Mouse (Mus musculus): ENCODE results near the gene Mamstr. TPM values are rescaled to one million over a fixed set of nuclear protein-coding genes. Genes with fewer than 3 reads are reported as not detected.

The Mamstr gene
- 1 to 10 TPM; 6.0 to 8.4 TPM for total RNA-seq (2021)

DNA sequence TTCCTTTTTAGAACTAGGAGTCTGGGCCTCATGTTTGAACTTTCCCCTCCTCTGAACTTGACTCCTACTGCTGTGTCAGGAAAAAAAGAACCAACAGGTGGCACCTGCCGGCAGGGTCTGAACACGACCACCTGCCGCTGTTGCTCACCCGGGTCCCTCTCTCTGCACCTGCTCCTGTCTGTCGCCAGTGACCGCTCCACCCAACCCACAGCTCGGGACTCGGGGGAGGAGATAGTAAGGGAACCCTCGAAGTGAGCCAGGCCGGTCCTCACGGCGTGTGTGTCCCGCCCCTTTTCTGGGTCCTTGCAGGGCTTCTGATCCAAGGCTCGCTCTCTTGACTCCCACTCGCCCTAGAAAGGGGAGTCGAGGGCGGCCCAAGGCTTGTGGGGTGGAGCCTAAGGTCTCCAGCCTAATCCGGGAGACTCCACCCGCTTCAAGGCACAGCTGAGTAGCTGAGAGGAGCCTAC lies at the start of gene Mamstr:
Mamstr (plus strand) TSS at position 417 of the 467 bp plus-strand sequence.
- DNase-seq (ENCODE audit: low spot score), result no peak
- intact Hi-C loops (cut with DNase I), result loop anchor here (2.0 kb wide), 1 partner anchor 43 kb away; no protein-coding TSS in a partner anchor

DNA sequence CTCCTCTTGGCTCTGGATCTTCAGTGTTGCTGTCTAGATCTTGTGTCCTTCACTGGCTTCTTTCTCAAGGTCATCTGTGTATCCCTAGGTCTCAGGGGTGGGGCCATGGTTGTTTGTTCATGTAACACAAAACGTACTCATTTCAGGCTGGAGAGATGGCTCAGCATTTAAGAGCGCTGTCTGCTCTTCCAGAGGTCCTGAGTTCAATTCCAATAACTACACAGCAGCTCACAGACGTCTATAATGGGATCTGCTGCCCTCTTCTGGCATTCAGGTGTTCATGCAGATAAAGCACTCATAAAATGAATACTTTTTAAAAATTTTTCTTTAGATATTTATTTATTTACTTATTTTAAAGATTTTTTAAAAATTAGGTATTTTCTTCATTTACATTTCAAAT lies 48.9 kb upstream of the Mamstr start:
- intact Hi-C loops (cut with DNase I), result no loop called here
- DNase-seq (ENCODE audit: low spot score), result no peak

DNA sequence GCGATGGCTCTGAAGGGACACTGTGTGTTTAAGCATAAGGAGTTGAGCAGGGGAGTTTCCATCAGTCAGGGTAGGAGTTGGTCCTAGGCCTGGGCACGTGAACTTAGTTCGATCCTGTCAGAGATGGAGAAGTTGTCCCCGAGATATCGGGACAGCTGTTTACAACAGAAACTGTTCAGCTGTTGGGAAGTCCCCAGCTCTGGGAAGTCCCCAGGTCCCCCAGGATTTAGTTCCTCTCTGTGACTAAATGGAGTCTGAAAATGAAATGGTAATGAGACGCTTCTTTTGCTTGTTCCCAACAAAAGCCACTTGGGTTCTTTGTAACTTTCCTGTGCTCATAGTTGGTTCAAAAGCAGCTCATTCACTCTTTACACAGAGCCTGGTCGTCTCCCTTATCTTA lies 47.9 kb upstream of the Mamstr start:
- intact Hi-C loops (cut with DNase I), result loop anchor here (1.0 to 2.0 kb wide), 2 partner anchors 36 to 91 kb away; no protein-coding TSS in a partner anchor
- DNase-seq (ENCODE audit: low spot score), result no peak

DNA sequence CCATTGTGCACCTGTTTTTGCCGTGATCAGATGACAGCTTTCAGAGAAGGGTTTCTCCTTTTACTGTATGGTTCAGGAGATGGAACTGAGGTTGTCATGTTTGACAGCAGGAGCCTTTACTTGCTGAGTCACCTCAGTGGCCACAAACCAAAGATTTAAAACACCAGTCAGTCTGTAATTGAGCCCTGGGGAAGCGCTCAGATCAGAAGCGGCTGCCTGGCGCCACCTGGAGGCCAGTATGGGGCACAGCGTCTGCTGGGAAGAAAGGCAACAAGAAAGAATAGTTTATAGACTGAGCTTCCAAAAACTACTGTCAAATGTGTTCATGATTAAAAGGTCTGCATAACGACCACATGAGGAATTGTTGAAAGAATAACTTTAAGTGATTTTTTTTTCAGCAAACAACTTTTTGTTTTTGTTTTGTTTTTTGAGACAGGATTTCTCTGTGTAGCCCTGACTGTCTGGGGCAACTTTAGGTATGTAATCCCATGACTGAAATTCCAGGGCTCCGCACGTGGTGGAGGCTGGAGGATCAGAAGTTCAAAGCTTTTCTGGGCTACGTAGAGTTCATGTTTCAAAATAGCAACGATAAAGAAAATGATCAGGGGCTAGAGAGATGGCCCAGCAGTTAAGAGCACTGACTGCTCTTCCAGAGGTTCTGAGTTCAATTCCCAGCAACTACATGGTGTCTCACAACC lies 46.5 kb upstream of the Mamstr start:
- no peak for DNase-seq (ENCODE audit: low spot score)
- intact Hi-C loops (cut with DNase I), result loop anchor here (2.0 kb wide), 1 partner anchor 90 kb away; no protein-coding TSS in a partner anchor

DNA sequence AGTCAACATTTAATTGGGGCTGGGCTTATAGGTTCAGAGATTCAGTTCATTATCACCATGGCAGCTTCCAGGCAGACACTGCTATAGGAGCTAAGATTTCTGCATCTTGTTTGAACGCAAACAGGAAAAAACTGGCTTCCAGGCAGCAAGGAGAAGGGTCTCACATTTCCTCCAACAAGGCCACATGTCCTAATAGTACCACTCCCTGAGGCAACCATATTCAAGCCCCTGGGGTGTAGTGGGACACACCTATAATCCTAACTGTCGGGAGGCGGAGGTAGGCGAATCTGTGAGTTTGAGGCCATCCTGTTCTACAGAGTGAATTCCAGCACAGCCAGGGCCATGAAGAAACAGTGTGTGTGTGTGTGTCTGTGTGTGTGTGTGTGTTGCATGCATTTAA lies 44.6 kb upstream of the Mamstr start:
- intact Hi-C loops (cut with DNase I), result loop anchor here (2.0 kb wide), 1 partner anchor 16 kb away; no protein-coding TSS in a partner anchor
- no peak for DNase-seq (ENCODE audit: low spot score)

DNA sequence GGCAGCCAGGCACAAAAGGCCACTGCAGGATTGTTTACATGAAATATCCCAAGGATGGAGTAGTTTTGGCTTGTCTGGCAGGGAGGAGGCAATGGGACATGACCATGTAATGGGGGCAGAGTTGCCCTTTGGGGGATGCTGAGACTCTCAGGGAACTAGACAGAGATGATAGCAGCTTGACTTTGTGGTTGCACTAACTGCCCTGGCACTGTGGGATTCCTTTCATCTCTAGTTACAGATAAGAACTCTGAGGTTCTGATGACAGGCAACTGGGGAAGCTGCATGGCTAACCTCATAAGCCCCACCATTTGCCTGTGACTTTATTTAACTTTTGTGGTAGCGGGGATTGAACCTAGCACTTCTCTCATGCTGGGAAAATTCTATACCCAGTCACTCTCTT lies 43.7 kb upstream of the Mamstr start:
- no peak for DNase-seq (ENCODE audit: low spot score)
- intact Hi-C loops (cut with DNase I), result no loop called here

DNA sequence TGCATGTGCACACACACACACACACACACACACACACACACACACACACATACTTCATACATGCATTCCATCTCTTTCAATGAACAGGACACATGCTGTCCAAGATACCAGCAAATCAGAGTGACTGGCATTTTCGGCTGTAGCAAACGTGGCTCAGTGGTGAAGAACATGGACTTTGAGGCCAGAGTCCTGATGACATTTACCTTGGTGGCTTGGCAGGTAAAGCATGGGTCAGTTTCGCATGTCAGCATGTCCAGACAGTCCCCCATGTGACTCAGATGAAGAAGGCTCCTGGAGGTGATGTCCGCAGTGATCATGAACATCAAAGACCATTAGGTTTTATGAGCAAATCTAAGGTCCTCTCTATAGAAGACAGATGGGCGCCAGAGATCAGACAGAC lies 42.8 kb upstream of the Mamstr start:
- intact Hi-C loops (cut with DNase I), result no loop called here
- no peak for DNase-seq (ENCODE audit: low spot score)

DNA sequence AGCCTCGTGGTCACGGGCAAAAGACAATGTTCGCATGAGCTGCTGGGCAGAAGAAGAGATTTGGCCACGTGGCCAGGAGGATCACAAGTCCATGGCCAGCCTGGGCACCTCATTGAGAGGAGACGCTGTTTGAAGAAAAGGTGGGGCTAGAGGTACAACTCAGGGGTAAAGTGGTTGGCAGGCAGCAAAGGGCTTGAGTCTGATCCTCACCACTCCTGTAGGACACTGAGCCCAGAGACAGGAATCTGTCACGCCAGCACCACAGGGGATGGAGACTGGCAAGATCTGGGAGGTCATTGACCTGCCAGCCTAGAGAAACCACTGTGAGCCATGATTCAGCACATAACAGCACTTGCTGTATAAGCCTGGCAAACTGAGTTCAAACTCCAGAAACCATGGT lies 42.2 kb upstream of the Mamstr start:
- intact Hi-C loops (cut with DNase I), result no loop called here
- DNase-seq (ENCODE audit: low spot score), result no peak

DNA sequence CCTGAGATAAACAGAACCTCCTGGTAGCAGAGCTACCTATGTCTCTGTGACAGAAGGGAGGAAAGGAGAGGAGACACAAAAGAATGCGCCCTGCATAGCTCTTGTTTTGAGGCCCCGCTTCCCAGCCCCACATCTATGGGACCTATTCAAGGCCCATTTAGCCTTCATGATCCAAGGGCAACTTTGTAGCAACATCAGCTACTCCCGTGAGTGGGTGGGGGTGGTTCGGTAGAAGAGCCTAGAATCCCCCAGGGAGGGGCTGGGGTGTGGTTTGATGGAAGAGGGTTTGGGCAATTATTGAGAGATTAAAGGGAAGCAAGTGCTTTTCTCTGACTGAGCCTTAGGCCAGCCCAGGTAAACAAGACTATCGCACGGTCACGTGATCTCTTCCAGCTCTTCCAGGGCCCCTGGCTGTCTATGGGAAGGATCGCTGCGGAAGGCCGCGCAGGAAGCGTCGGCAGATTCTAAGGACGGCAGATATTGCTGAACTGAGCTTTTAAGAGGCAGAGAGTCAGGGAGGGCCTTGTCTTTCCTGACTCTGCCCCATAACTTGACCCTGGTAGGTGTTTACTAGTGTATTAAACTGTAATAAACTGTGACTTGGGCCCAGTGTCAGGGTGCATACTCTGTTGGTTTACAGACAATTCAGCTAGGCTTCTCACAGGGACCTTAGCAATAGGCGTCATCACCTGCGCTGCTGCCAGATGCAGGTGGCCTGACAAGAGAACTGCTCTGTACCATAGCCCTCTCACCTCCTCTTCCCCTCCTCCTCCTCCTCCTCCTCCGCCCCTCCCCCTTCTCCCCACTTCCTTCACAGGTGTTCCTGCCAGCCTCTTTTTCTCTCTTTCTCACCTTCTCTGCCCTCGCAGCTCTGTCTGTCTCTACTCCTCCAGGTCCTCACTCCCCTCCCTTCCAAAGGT lies 40.6 kb upstream of the Mamstr start:
- intact Hi-C loops (cut with DNase I), result no loop called here
- no peak for DNase-seq (ENCODE audit: low spot score)

DNA sequence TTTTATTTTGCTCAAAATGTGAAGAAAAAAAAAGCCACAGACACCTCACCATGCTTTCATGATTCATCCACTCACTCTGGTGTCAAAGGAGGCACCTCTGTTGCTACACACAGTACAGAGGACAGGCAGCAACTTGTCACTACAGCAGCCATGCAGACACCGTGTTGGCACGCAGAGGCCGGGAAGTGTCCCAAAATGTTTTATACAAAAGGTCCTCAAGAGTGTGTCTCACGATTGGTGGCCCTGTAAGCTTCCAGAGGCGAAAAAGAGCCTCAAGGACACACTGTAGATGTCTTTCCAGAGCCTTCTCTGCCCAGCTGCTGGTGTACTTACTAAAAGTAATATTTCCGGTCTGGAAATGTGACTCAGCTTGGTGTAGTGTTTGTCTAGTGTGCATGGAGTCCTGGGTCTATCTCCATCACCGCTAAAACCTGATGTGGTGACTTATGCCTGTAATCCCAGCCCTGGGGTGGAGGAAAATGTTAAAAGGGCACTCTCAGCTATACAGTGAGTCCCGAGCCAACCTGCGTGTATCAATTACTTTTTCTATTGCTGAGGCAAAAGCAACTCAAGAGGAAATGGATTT lies 34.0 kb upstream of the Mamstr start:
- no peak for DNase-seq (ENCODE audit: low spot score)
- intact Hi-C loops (cut with DNase I), result no loop called here

DNA sequence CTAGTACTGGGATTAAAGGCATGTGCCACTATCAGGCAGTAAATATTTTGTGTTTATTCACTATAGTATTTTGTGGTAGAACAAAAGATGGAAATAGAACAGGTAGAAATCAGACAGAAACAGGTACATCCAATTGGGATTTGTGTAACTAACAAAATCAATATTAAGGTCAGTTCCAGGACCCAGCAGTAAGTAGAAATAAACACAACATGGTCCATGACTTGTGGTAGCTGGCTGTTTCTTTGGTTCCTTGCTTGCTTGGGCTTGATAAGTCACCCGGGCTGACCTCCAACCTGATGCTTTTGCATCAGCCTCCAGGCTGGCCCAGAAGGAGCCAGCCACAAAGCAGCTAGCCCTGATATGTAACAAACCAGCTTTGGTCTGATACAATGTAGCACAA lies 30.3 kb upstream of the Mamstr start:
- intact Hi-C loops (cut with DNase I), result no loop called here
- no peak for DNase-seq (ENCODE audit: low spot score)

DNA sequence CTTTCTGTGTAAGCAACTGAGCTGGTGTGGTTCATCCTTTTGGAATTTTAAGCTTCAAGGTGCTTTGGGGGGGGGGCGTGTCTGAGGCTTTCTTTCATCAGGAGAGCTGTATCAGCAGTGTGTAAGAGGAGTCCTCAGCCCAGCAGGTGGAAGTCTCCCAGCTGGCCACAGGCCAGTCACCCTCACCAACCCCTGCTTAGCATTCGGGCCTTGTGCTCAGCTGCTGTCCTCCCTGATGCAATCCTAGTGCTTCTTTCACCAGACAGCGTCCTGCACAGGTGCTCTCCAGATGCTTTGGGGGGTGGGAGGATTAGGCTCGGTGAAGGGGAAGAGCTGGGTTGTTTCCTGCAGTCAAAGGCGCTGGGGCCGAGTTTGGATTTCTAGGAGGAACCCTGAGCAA lies 23.5 kb upstream of the Mamstr start:
- DNase-seq (ENCODE audit: low spot score), result no peak
- intact Hi-C loops (cut with DNase I), result no loop called here

DNA sequence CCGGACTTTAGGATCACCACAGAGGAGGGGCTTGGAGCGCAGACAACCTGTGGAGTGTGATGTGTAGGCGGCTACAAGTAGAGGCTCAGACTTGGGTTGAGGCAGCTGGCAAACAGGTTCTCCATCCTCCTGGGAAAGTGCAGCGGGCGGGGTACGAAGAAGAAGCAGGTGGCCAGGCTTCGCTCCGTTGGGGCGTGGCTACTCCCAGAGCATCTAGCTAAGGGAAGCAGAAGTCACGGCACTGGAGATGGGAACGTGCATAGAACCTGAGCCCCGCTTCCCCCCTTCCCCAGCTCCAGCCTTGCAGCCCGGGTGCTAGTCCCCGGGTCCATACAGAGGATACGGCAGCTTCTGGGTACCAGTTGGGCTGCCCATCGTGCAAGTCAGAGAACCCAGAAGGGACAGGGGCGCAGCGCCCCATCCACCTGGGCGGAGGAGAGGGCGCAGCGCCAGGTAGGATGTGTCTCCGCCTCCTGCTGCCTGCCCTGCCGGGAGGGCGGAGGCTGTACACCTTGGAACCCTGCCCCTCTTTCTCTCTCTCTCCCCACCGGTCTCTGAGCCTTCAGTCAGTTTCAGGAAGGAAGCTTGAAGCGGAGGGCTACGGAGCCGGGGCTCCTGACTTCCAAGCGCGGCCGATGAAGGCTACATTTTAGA lies 22.6 kb upstream of the Mamstr start, which contains the start of gene Fut1:
Fut1 (plus strand) TSS at position 248 of the 654 bp plus-strand sequence.
- DNase-seq (ENCODE audit: low spot score), result no peak
- intact Hi-C loops (cut with DNase I), result no loop called here

DNA sequence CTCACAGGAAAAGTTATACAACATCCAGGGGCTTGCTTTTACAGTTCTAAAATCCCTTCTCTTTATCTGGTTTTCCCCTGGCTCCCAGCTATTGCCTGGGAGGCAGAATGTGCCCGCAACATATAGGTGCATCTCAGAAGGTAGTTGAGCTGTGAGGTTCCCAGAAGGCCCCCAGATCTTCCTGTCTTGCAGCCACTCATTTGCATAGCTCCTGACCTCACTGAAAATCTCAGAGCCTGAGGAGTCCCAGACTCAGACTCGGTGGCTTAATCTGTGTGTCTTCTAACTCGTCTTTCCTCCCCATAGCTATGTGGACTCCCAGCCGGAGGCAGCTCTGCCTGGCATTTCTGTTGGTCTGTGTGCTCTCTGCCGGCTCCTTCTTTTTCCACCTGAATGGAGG lies 21.5 kb upstream of the Mamstr start:
- DNase-seq (ENCODE audit: low spot score), result no peak
- intact Hi-C loops (cut with DNase I), result no loop called here

DNA sequence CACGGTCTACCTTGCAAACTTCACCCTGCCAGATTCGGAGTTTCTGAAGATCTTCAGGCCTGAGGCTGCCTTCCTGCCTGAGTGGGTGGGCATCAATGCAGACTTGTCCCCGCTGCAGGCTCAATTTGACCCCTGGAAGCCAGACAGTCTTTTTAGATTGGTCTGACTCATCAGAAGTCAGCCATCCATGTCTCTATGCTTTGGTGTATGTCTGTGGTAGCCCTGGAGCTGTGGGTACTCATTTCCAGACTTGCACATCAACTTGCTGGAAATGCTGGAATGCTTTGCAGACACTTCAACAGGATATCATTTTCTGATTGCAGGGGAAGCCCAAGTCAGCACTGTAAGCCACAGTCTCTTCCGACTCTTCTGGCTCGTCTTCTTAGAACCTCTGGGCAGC lies 20.2 kb upstream of the Mamstr start:
- DNase-seq (ENCODE audit: low spot score), result no peak
- intact Hi-C loops (cut with DNase I), result no loop called here

DNA sequence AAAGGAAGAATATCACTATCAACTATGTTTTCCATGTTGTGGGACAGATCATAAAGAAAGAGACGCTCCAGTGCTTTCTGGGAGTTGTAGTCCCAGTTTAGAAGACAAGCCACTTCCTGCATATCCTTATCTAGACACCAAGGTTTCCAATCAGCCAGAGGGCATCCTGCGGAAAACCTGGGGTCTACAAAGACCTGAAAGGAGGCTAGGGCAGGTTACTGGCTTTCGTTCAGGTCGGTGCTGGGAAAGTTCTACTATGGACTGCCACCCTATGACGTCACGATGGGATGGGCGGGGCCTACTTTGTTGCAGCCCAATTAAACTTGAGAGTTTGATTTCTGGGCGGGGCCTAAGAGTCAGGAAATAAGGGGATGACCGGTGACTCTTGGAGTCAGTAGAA lies 18.3 kb upstream of the Mamstr start, which contains the start of gene Izumo1:
Izumo1 (plus strand) TSS at position 369 of the 400 bp plus-strand sequence.
- DNase-seq (ENCODE audit: low spot score), result no peak
- intact Hi-C loops (cut with DNase I), result no loop called here

DNA sequence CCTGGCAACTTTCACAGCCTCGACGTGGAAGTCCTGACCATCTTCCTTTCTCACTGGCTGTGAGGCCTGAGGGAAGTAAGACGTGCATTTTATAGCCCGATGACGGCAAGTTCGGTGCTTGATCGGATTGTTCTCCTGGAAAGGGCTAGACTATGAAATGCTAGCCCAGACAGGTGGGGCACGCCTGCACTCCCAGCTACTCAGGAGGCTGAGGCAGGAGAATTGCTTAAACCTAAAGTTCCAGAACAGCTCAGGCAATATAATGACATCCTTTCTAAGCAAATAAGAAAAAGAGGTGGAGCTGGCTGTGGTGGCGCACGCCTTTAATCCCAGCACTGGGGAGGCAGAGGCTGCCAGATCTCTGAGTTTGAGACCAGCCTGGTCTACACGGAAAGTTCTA lies 16.3 kb upstream of the Mamstr start:
- intact Hi-C loops (cut with DNase I), result no loop called here
- DNase-seq (ENCODE audit: low spot score), result no peak

DNA sequence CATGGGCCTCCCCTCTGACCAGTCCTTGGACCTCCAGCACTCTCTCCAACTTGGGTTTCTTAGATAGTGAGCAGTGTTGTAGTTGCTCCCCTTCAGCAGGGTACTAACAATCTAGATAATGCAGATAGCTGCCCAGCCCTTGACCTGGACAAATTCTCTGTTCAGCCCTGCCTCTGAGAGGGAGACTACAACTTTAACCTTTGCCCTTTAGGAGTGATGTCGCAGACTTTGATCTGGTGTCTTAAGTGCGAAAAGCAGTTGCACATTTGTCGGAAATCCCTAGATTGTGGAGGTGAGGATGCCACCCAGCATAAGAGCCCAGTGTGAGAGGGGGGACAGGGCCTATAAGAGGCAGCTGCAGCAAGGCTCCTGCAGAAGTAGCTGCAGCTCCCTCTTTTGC lies 15.1 kb upstream of the Mamstr start:
- intact Hi-C loops (cut with DNase I), result no loop called here
- DNase-seq (ENCODE audit: low spot score), result no peak

DNA sequence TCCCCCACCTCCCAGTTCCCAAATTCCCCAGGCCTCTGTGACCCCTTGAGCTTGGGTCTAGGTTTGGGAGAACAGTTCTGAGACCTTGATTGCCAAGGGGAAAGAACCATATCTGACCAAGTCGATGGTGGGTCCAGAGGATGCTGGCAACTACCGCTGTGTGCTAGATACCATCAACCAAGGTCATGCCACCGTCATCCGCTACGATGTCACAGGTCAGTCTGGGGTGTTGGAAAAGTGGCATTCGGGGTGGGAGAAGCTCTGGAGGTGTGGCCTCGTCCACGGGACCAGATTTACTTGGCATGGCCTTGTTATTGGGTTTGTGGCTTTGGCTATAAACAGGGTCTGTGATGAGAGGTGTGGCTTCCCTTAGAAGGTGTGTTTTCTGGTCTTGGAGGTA lies 14.3 kb upstream of the Mamstr start:
- intact Hi-C loops (cut with DNase I), result no loop called here
- no peak for DNase-seq (ENCODE audit: low spot score)

DNA sequence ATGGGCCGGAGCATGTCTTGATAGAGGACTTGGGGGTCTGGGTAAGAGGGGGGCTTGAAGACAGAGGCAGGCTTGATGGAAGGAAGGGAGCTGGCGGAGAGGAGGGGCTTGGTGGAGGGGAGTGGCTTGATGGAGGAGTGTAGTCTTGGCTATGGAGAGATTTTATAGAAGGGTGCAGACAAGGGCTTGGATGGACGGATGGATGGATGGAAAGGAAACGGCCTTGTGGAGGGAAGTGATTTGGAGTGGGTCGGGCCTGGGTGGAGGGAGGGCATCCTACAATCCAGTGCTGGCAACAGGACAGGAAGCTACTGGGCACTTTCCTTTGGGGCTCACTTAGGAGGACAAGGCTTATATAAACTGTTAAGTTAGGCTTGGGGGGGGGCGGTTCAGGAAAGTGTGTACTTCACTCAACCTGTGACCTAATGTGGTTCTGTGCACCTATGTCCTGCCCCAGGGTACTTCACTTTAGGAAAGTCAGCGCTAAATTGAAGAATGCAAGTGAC lies 13.2 kb upstream of the Mamstr start:
- DNase-seq (ENCODE audit: low spot score), result no peak
- intact Hi-C loops (cut with DNase I), result no loop called here
